Mouse (Mus musculus): ENCODE measurements around the gene Ifngr2. TPM values are rescaled to one million over a fixed set of nuclear protein-coding genes. Genes with fewer than 3 reads are reported as not detected.

The Ifngr2 gene
- 11.3 and 17.4 TPM in 2 replicates for polyA plus RNA-seq (2012; rRNA removed)

DNA sequence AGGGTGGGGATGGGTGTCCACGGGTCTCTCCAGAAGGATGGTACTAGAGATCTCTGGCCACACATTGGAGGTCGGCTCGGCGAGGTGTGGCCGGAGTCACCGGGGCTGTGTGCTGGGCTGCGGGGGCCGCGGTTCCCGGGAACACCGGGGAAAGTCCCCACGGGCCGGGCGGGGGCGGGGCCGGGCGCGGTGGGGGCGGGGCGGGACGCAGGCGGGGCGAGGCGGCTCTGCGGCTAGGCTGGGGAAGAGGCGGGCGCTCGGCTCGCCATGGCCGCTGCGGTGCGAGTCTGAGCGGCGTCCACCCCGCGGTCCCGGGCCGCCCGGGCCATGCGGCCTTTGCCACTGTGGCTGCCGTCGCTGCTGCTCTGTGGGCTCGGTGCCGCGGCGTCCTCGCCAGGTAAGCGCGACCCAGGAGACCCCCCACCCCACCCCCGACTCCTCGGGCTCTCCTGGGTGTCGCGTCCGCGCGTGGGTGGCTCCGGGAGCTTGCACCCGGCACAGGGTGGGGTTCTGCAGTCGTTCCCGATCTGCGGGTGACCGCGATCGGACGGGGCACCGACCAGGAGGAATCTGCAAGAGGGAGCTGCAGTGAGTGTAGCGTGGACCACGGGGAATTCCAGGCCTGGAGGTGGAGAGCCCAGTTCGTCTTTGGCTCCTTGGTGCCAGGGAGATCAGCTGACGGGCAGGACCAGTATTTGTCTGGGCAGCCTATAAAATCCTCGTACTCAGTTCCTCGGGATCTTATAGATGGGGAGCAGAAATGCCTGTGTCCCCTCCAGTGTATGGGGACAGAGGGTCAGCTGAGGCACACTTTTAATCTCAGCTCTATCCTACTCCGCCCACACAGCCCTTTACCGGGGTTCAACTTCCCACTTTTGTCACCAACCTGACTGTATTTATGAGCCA, at the start of gene Ifngr2:
Ifngr2 (plus strand) TSS at position 237 of the 906 bp plus-strand sequence.

DNA sequence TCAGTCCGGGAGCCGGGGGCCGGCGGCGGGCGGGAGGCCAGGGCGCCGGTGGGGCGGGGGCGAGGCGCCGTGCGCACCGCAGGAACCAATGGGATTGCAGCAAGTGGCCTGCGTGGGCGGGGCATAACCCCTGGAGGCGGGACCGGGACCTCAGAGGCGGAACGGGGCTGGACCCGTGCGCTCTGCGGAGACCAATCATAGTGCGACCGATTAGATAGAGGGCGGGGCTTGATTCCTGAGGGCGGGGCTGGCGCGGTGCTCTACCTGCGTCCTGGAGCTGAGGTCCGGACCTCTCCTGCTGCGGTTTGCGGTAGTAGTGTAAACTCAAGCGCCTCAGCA, 50.8 kb downstream of the Ifngr2 start, which contains the start of gene Tmem50b:
Tmem50b (minus strand) TSS at position 129 of the 339 bp plus-strand sequence.

Other genes with a start within 250 kb of the Ifngr2 start
- gene Ifnar2, start 174.3 kb upstream of the Ifngr2 start, polyA plus RNA-seq (2012; rRNA removed): 22.5 and 24.8 TPM in 2 replicates
- not detected in 2 replicates for gene Gm21970, start 155.4 kb upstream of the Ifngr2 start, polyA plus RNA-seq (2012; rRNA removed)
- gene Il10rb, start 140.9 kb upstream of the Ifngr2 start, polyA plus RNA-seq (2012; rRNA removed): 5.8 and 6.3 TPM in 2 replicates
- 33.8 and 44.2 TPM in 2 replicates for gene Ifnar1, start 61.8 kb upstream of the Ifngr2 start, polyA plus RNA-seq (2012; rRNA removed)
- 14.7 and 24.9 TPM in 2 replicates for gene Tmem50b, start 50.7 kb downstream of the Ifngr2 start, polyA plus RNA-seq (2012; rRNA removed)
- gene Dnajc28, start 72.0 kb downstream of the Ifngr2 start, polyA plus RNA-seq (2012; rRNA removed): 3.8 TPM in 2 replicates
- gene Gart, start 99.9 kb downstream of the Ifngr2 start, polyA plus RNA-seq (2012; rRNA removed): 80.4 and 154 TPM in 2 replicates
- gene Son, start 100.4 kb downstream of the Ifngr2 start, polyA plus RNA-seq (2012; rRNA removed): 360 and 423 TPM in 2 replicates
- 39.8 and 43.0 TPM in 2 replicates for gene Donson, start 141.7 kb downstream of the Ifngr2 start, polyA plus RNA-seq (2012; rRNA removed)
- 45.1 and 53.1 TPM in 2 replicates for gene Cryzl1, start 181.9 kb downstream of the Ifngr2 start, polyA plus RNA-seq (2012; rRNA removed)
- 70.3 and 260 TPM in 2 replicates for gene Itsn1, start 182.2 kb downstream of the Ifngr2 start, polyA plus RNA-seq (2012; rRNA removed)

All from central nervous system, embryonic 11.5 days (tissue).